Mouse (Mus musculus): ENCODE results near the gene Supt4a.

Supt4a gene

GRCm38 (mm10) chr11:87725515-87725914, 11.8 kb upstream of the Supt4a start:
- DNase-seq (ENCODE audit: low read depth, low spot score), result no peak

- no peak for DNase-seq (ENCODE audit: low read depth, low spot score)
Observed at GRCm38 (mm10) chr11:87725964-87726562, 11.3 kb upstream of the Supt4a start.

- no peak for DNase-seq (ENCODE audit: low read depth, low spot score)
Observed at GRCm38 (mm10) chr11:87727021-87727420, 10.3 kb upstream of the Supt4a start.

- DNase-seq (ENCODE audit: low read depth, low spot score), result no peak
Observed at GRCm38 (mm10) chr11:87727471-87727870, 9.9 kb upstream of the Supt4a start.

GRCm38 (mm10) chr11:87728850-87729592, 8.3 kb upstream of the Supt4a start:
- no peak for DNase-seq (ENCODE audit: low read depth, low spot score)

GRCm38 (mm10) chr11:87729593-87730185, 7.7 kb upstream of the Supt4a start:
- DNase-seq (ENCODE audit: low read depth, low spot score), result no peak

GRCm38 (mm10) chr11:87730652-87731310, 6.6 kb upstream of the Supt4a start:
- DNase-seq (ENCODE audit: low read depth, low spot score), result no peak

GRCm38 (mm10) chr11:87734346-87734745, 3.0 kb upstream of the Supt4a start:
- DNase-seq (ENCODE audit: low read depth, low spot score), result no peak

GRCm38 (mm10) chr11:87735691-87736090, 1.7 kb upstream of the Supt4a start:
- DNase-seq (ENCODE audit: low read depth, low spot score), result no peak

- DNase-seq (ENCODE audit: low read depth, low spot score), result peak; percentile 21
Observed at GRCm38 (mm10) chr11:87736647-87737134, 661 bp upstream of the Supt4a start.

- no peak for DNase-seq (ENCODE audit: low read depth, low spot score)
Observed at GRCm38 (mm10) chr11:87743691-87744090, 6.3 kb downstream of the Supt4a start.

GRCm38 (mm10) chr11:87744964-87745363, 7.6 kb downstream of the Supt4a start:
- no peak for DNase-seq (ENCODE audit: low read depth, low spot score)

GRCm38 (mm10) chr11:87745632-87746555, 8.5 kb downstream of the Supt4a start:
- DNase-seq (ENCODE audit: low read depth, low spot score), result no peak

- DNase-seq (ENCODE audit: low read depth, low spot score), result no peak
Observed at GRCm38 (mm10) chr11:87747312-87747711, 10.0 kb downstream of the Supt4a start.

GRCm38 (mm10) chr11:87747716-87748115, 10.4 kb downstream of the Supt4a start:
- DNase-seq (ENCODE audit: low read depth, low spot score), result no peak

- DNase-seq (ENCODE audit: low read depth, low spot score), result no peak
Observed at GRCm38 (mm10) chr11:87748132-87749119, 11.1 kb downstream of the Supt4a start.

GRCm38 (mm10) chr11:87749192-87750042, 12.1 kb downstream of the Supt4a start:
- no peak for DNase-seq (ENCODE audit: low read depth, low spot score)

- DNase-seq (ENCODE audit: low read depth, low spot score), result no peak
Observed at GRCm38 (mm10) chr11:87750043-87750421, 12.7 kb downstream of the Supt4a start.

- no peak for DNase-seq (ENCODE audit: low read depth, low spot score)
Observed at GRCm38 (mm10) chr11:87750521-87750920, 13.2 kb downstream of the Supt4a start.

Data from retina, postnatal 7 days (tissue).